Mouse (Mus musculus) inflammation-experienced regulatory T-cells, adult 16 weeks (primary cell): ENCODE data around the gene Clec9a. TPM values are rescaled to one million over a fixed set of nuclear protein-coding genes. Genes with fewer than 3 reads are reported as not detected.

Source experiments
- polyA plus RNA-seq: library from polyadenylated mRNA; unstranded; fragments of 100-300 nt; shearing (Covaris generic); gene quantifications from one replicate; pipeline ENCODE4 v1.2.1, GENCODE M21; 2017

Clec9a gene
- not detected for polyA plus RNA-seq

GRCm38 (mm10) chr6:129408562-129408961 lies at the start of gene Clec9a:
Gene Clec9a, plus strand, starts transcription at chr6:129408862.

GRCm38 (mm10) chr6:129385774-129386173 lies 22.9 kb upstream of the Clec9a start, which contains the start of gene Clec12b:
Gene Clec12b, minus strand, starts transcription at chr6:129385874.

GRCm38 (mm10) chr6:129396997-129397396 lies 11.7 kb upstream of the Clec9a start, which contains the start of gene Clec1b:
Gene Clec1b, plus strand, starts transcription at chr6:129397297.

GRCm38 (mm10) chr6:129451411-129452039 lies 42.9 kb downstream of the Clec9a start, which contains the start of gene Clec1a:
Gene Clec1a, minus strand, starts transcription at chr6:129452000.

Other genes starting within 250 kb of the Clec9a start
- 16.7 TPM for gene Clec2d, start 228.2 kb upstream of the Clec9a start, polyA plus RNA-seq
- gene Cd69, start 133.4 kb upstream of the Clec9a start, polyA plus RNA-seq = 146 TPM
- not detected for gene 4922502D21Rik, start 77.1 kb upstream of the Clec9a start, polyA plus RNA-seq
- 1.5 TPM for gene Clec12a, start 66.2 kb upstream of the Clec9a start, polyA plus RNA-seq
- not detected for gene Clec12b, start 23.0 kb upstream of the Clec9a start, polyA plus RNA-seq
- 1.5 TPM for gene Clec1b, start 11.6 kb upstream of the Clec9a start, polyA plus RNA-seq
- gene Clec1a, start 43.1 kb downstream of the Clec9a start, polyA plus RNA-seq = not detected
- gene Olr1, start 98.3 kb downstream of the Clec9a start, polyA plus RNA-seq = 0.11 TPM
- gene Tmem52b, start 103.7 kb downstream of the Clec9a start, polyA plus RNA-seq = not detected
- gene Gabarapl1, start 124.3 kb downstream of the Clec9a start, polyA plus RNA-seq = 29.5 TPM
- not detected for gene Klre1, start 169.0 kb downstream of the Clec9a start, polyA plus RNA-seq
- gene Klrd1, start 182.9 kb downstream of the Clec9a start, polyA plus RNA-seq = 1.7 TPM
- 1.8 TPM for gene Klrk1, start 215.0 kb downstream of the Clec9a start, polyA plus RNA-seq
- not detected for gene Klrc3, start 234.5 kb downstream of the Clec9a start, polyA plus RNA-seq